Mouse (Mus musculus): Measurements from ENCODE around the gene Mief1.

The Mief1 gene

GRCm38 (mm10) chr15:80261100-80261499 lies 27.3 kb downstream of the Mief1 start:
- CTCF ChIA-PET, result interaction anchor here (0.6 kb wide), 1 partner anchor 445 kb away, joined by 6 read pairs; no protein-coding TSS in a partner anchor

- CTCF ChIA-PET, result interaction anchor here (1.1 kb wide), 1 partner anchor 39 kb away, joined by 3 read pairs; no protein-coding TSS in a partner anchor
Measured at GRCm38 (mm10) chr15:80263610-80264575, 30.1 kb downstream of the Mief1 start, which contains the start of gene Rps19bp1. Gene Rps19bp1, minus strand, starts transcription at chr15:80264315.

GRCm38 (mm10) chr15:80266281-80266680 lies 32.5 kb downstream of the Mief1 start:
- CTCF ChIA-PET, result no interaction called here

- CTCF ChIA-PET, result no interaction called here
Measured at GRCm38 (mm10) chr15:80271858-80272396, 38.1 kb downstream of the Mief1 start.

GRCm38 (mm10) chr15:80277107-80277506 lies 43.3 kb downstream of the Mief1 start:
- CTCF ChIA-PET, result no interaction called here

GRCm38 (mm10) chr15:80277625-80278024 lies 43.8 kb downstream of the Mief1 start:
- CTCF ChIA-PET, result no interaction called here

GRCm38 (mm10) chr15:80278121-80278759 lies 44.4 kb downstream of the Mief1 start:
- CTCF ChIA-PET, result interaction anchor here (0.6 kb wide), 1 partner anchor 16 kb away, joined by 7 read pairs; no protein-coding TSS in a partner anchor

- CTCF ChIA-PET, result no interaction called here
Measured at GRCm38 (mm10) chr15:80279053-80279452, 45.2 kb downstream of the Mief1 start.

GRCm38 (mm10) chr15:80280646-80281045 lies 46.8 kb downstream of the Mief1 start:
- CTCF ChIA-PET, result no interaction called here

GRCm38 (mm10) chr15:80286851-80287415 lies 53.1 kb downstream of the Mief1 start, which contains the start of gene Cacna1i:
Gene Cacna1i, plus strand, starts transcription at chr15:80287238.
- CTCF ChIA-PET, result no interaction called here

GRCm38 (mm10) chr15:80288036-80288435 lies 54.2 kb downstream of the Mief1 start:
- CTCF ChIA-PET, result interaction anchor here (0.7 kb wide), 1 partner anchor 507 kb away, joined by 3 read pairs; no protein-coding TSS in a partner anchor

GRCm38 (mm10) chr15:80289436-80289835 lies 55.6 kb downstream of the Mief1 start:
- CTCF ChIA-PET, result interaction anchor here (0.5 to 1.3 kb wide), 2 partner anchors 29 to 286 kb away, joined by 3 read pairs; no protein-coding TSS in a partner anchor

- CTCF ChIA-PET, result no interaction called here
Measured at GRCm38 (mm10) chr15:80297146-80297545, 63.3 kb downstream of the Mief1 start.
